Mouse (Mus musculus) cerebellum, adult 2 months (tissue): ENCODE measurements around the gene Chdh.

Experiments used
- CTCF ChIP-seq: fragments of 200-500 bp; IDR thresholded peaks from 2 replicates; pipeline ENCODE4 v1.5.1; 2011; ENCODE audit warnings: low read depth, mild to moderate bottlenecking, control low read depth, low read length, moderate library complexity, borderline replicate concordance; ENCODE audit not compliant: insufficient read depth
- POLR2A ChIP-seq: fragments of 200-500 bp; IDR thresholded peaks from 2 replicates; pipeline ENCODE4 v1.6.1; 2011; ENCODE audit warnings: low read length, control low read depth, borderline replicate concordance; ENCODE audit not compliant: insufficient read depth

DNA sequence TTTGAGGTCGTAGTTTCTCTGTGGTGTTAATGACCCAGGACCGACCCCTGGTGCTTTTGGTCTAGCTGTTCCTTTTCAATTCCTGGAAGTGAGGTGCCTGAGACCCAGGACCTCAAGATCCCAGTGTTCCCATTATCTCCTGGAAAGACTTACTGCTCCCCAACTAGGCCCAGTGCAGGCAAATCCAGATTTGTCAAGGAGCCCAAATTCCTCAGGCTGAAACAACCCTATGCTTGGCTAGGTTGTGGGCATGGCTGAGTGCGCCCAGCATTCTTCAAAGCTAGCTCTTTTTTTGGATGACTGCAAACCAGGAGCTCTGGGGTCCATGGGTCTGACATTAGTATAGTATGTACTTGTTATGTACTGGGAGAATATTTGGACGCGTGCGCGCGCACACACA, 10.6 kb downstream of the Chdh start:
- TF ChIP-seq CTCF: no peak
- no peak for TF ChIP-seq POLR2A
